Mouse (Mus musculus) cerebellum, adult 8-10 months (tissue): Measurements from ENCODE around the gene Zcchc2.
A peak's percentile ranks its signal among the peaks of the same experiment; 100 is the strongest.

Experiments used
- DNase-seq: peaks from one replicate; pipeline ENCODE4 v3.0.0; 2022

Gene Zcchc2

DNA sequence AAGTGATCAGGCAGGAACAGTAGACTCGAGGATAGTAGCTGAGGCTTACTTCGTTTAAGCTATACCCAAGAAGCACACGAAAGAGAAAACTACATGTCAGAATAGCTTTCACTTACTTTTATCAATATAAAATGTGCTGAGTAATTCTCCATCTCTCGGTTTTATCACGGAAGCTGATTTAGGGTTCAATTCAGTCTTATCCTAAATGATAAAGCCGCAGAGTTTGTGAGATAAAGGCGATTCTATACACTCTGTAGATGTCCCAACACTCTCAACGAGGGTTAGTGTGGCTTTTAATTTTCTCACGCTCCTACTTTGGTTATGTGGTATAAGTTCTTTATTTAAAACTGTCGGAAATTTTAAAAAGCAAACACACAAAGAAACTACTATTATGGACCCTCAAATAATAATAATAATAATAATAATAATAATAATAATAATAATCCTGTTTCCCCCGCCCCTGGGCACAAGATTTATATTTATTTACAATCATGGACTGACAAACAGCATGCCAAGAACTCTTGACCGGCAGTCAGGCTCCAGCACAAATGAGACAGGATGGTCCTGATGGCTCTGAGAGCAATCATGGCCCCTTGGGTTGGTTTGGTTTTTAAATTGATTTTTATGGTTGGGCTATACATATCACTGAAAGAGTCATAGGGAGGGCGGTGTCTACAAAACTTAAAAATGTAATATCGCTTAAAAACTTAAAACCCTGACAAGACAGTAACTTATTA is 1.1 kb upstream of the Zcchc2 start:
- DNase-seq: no peak

DNA sequence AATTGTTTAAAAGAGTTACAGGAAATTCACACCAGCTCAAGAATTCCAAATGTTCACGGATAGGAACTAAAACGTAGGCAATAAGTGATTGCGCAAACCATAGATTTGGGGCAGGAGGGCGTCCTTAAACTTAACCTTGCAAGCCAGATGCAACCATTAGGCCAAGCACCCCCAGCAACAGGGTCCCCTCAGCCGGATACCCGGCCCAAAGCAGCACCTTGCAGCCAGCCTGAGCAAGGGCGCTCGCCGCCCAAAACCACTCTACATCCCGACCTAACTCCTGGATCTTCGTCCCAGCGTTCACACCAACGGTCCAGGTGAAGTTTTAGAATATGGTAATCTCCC is 594 bp upstream of the Zcchc2 start:
- no peak for DNase-seq

DNA sequence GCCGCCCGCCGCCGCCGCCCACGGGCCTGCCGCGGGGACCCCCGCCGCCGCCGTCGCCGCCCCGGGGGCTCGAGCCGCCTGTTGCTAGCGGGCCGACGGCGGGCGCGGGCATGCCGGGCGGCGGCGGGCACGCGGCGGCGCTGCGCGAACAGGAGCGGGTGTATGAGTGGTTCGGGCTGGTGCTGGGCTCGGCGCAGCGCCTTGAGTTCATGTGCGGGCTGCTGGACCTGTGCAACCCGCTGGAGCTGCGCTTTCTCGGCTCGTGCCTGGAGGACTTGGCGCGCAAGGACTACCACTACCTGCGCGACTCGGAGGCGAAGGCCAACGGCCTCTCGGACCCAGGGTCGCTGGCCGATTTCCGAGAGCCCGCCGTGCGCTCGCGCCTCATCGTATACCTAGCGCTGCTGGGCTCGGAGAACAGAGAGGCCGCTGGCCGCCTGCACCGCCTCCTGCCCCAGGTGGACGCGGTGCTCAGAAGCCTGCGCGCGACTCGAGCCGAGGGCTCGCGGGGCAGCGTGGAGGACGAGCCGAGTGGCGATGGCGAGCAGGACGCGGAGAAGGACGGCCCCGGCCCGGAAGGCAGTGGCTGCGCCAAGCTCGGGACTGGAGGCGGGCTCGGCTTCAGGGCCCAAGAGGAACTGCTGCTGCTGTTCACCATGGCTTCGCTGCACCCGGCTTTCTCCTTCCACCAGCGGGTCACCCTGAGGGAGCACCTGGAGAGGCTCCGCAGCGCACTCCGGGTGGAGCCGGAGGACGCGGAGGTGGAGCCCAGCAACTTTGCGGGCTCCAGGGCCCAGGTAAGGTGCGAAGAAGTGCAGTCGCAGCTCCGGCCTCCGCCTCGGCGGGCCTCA is 930 bp downstream of the Zcchc2 start:
- DNase-seq: peak; percentile 66

DNA sequence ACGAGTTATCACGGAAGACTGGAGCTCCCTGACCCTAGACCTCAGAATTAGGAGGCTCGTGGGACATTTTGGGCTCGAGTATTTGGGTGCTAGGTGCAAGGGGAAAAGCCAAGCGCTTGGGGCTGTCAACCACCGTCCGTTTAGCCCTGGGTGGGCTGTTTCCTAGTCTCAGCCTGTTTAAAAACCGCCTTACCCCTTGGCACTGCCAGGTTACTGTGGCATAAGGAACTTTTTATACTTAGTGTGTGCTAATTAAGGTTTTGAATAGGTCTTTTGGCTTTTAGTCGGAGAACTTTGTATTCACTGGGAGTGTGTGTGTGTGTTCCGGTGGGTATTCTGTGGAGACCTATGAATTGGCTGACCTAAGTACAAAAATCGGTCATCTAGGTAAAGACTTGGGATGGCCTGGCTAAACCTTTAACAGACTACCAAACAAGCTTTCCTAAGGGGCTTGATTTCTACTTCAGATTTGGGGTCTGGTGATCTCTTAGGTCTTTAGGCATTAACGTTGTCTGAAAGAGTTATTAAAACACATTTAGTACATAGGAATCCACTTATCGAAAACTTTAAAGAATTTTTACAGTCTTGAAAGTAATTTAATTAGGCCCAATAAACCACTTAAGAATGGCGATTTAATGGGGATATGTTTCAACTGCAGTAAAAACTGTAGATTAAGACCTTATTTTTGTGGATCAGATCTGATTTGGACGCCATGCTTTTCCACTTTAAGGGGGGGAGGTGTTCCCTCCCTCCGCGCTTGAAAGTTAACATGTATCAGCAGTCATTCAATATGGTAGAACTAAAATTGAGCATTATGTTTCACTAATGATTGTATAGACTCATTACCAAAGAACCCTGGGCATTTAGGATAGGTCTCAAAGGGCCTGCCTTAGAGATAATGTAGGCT is 2.0 kb downstream of the Zcchc2 start:
- no peak for DNase-seq

DNA sequence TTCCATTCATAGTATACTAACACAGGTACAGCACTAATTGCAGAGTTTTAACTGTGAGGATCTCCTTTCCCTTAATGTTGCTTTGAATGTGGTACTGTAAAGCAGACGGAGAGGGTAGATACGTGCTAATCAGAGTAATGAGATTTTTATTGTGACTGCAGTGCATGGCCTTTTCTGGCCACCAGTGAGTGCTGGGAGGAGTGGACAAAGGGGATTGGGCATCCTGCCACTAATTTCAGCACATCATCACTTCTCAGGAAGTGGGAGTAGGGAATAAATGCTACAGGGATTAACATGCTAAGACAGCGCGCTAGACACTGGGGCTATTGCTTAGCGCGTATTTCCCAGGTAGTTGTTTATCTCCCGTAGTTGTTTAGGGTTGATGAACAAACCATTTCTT is 3.0 kb downstream of the Zcchc2 start:
- peak; percentile 29 for DNase-seq

DNA sequence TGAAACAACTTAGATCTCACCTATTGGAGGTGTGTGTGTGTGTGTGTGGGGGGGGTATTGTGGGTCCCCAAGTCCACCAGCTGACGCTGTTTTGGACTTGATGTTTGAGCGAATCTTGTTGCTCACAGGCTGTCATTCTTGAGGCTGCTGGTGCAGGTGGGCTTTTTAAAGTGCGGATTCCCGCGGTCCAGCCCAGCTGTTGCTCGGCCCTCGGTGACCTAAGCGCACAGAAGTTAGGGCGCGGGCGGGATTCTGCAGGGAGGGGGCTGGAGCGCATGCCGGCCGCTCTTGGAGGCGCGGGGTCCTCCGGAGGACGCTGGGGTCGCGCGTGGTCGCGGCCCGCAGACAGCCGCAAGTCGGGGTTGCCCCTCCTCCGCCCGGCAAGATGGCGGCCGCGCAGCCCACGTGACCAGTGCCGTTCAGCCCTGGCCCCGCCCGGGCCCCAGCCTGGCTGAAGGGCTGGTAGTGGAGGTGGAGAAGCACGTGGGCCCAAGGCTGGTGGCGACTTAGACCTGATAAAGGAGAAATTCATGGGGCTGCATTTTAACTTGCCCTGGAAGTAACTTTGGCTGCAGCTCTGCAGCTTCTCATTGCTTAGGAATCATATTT is 3.5 kb downstream of the Zcchc2 start:
- DNase-seq: peak; percentile 81

DNA sequence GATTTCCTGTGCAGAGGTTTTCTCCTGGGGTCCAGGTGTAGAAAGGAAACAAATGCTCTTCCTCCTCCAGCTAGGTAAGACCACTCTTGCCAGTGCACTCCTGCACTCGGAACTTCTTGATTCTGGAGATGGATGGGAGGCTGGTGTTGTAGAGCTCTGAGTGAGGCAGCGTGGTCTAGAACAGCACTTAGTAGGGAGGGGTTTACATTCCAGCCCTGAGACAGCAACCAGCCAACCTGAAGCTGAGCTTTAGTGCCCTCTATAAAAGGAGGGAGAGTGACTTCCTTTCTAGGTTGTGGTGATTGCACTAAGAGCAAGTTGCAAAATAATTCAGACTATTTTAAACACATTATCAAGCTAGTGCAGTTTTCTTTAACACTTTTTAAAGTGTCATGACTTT is 5.8 kb downstream of the Zcchc2 start:
- DNase-seq: no peak

DNA sequence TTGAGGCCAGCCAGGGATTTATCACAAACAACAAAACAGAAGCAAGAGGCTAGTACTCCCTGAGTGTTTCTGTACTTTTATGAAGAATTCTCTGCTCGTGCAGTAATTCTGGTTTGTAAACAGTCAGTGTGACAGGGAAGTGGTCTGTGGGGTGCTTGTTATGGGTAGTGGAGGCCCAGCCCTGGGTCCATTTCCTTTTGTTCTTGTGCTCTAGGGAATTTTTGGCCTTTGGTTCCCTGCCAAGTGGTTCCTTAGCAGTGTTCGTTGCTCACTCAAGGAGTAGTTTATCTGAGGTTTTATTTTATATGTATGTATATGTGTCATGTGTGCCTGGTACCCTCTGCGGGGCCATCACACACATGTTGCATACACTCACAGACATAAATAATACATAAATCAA is 7.1 kb downstream of the Zcchc2 start:
- no peak for DNase-seq

DNA sequence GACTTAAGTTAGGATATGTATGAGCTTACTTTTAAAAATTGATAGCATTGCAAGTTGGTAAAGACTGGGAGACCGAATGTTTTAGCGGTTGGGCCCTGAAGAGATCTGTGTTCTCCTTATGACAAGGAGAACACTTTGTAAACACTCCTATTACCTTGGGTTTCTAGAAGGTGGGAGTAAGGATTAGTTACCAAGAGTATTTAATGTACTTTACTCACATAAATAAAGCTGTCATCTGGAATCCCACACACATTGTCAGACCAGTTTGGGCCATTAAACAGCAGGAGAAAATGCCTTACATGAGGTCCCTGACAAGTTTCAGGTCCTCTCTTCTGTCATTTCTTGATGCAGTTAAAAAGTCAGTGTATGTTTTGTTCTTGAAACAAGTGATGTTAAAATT is 9.6 kb downstream of the Zcchc2 start:
- DNase-seq: no peak

DNA sequence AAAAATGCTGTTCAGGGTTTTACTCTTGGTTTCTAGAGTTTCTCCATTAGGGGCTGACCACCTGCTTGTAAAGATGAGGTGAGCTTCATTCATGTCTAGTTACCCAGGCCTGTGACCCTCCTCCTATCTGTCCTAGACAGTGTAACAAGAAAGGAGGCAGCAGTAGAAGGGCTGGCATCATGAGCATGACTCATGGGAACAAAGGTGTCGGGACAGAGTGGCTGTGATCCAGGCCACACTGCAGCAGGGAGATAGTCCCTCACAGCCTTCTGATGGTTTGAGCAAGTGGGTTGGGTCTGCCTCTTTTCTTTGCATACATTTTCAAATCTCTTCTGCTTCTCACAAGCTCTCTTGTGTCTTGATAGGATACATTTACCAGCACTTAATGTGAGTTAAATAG is 17.4 kb downstream of the Zcchc2 start:
- DNase-seq: no peak

DNA sequence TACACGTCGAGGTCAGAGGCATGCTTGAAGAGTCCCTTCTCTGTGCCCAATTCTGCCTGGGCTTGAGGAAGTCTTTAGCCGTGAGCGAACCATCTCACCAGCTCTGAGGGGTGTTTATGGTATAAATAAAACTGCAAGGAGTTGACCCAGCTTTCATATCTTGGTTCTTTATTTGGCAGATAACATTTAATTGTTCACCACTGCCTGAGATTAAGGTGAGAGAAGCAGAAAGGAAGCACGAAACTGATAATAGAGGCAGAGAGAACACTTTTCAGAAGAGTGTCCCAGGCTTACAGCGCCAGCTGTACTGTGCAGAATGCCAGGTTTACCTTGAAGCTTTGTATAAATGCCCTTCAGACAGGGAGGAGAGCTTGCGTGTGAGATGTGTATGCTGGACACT is 20.9 kb downstream of the Zcchc2 start:
- DNase-seq: no peak

DNA sequence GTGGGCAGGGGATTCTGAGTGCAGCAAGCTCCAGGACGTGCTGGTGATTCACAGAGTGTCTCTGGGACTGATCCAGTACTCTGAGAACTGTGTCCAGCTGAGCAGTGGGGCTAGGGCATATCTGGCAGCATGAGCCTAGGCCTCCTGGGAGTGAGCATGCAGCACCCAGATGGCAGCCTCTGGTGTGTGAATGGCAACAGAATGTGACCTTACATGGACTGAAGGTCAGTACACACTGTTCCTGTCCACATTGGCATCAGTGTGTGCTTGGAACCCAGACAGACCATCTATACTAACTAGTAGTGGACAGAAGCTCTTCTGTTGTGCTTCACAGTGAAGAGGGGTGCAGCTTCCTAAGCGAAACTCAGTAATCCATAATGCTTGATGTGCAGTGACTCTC is 23.6 kb downstream of the Zcchc2 start:
- no peak for DNase-seq

DNA sequence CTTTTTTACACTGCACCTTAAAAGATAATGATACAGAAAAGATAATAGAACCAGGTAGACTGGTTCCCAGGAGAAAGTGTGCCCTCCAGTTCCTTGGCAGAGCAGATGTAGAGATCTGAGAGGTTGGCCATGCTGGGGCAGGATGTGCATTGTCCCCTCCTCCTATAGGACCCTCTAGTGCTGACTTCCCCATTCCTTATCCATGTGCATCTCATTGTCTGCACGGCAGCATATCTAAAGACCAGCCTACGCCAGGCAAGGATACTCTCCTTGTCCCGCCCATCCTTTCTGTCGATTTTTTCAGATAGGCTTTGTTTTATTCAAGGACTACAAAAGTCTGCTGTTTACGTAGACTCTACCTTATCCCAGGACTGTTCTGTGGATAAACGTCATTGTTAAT is 26.1 kb downstream of the Zcchc2 start:
- DNase-seq: no peak

DNA sequence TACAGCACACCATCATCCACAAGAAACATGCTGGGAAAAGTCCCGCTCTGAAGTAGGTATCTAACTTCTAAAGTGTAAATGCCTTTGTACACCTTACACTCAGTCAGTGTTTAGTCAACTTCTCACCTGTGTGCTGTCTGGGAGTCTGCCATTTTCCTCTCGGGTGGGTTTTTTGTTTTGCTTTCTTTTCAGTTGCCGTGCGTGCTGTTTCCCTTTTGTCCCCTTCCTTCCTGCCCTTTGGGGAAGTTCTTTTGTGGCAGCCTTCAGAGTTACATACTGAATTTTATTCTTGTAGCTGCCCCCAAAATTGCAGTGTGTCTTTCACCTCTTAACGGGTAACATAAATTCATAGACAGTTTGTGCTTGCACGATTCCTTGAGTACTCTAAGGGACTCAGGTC is 29.6 kb downstream of the Zcchc2 start:
- no peak for DNase-seq

DNA sequence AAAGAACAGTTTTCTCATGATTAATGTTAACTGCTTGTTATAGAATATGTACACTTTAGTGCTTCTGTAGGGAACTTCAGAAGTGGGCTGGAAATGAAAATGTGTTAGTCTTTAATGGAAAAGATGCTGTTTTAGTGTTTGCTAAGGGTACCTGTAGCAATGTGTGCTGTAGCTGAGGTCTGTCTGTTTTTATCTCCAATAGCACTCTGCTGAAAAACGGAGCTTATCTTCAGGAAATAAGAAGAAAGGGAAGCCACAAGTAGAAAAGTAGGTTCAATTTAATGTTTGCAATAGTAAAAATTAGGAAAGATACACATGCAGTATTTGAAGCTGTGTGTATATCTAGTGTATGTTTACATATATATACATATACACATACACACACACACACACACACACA is 32.8 kb downstream of the Zcchc2 start:
- DNase-seq: no peak

DNA sequence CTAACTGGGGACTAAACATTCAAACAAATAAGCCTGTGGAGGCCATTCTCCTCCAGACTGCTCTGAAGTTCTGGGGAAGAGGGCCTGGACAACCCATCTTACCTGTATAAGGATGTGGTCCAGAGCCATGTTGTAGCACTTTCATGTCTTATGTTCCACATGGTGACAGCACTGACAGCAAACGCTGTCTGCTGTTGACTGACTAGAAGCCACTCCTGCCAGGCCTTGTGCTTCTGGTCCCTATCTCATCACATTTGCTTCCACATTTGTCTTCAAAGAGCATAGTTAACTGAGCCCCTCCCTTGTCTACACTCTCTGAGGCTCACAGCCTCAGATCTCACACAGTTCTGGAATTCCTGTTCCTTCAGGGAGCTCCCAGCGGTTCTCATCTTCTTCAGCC is 34.0 kb downstream of the Zcchc2 start:
- DNase-seq: no peak

DNA sequence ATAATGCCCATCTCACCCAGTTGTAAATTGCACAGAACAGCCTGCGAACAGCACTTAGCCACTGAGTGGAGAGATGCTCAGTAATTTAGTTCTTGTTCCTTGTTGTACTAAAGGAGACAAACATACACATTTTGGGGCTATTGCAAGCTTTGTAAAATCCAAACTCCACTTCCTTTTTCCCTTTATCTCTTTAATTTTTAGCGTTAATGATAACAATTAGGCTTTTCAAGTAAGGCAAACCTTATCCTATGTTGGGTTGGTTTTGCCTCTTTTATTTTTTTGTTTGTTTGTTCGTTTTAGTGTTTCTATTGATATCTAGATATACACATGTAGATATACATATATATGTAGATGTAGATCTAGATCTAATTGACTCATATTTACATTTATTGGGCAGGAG is 34.6 kb downstream of the Zcchc2 start:
- DNase-seq: no peak

DNA sequence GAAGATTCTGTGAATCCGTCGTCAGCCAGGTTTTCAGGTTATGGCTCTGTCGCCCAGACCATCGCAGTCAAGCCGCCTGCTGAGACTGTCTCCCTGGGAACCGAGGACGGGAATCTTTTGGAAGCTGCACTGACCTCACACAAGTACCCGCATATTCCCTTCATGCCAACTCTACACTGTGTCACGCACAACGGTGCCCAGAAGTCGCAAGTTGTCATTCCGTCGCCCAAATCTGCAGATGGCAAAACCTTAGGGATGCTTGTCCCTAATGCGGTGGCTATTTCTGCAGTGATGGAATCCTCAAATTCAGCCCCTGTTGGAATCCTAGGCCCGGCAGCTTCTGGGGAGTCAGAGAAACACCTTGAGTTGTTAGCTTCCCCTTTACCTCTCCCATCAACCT is 39.6 kb downstream of the Zcchc2 start:
- DNase-seq: no peak

DNA sequence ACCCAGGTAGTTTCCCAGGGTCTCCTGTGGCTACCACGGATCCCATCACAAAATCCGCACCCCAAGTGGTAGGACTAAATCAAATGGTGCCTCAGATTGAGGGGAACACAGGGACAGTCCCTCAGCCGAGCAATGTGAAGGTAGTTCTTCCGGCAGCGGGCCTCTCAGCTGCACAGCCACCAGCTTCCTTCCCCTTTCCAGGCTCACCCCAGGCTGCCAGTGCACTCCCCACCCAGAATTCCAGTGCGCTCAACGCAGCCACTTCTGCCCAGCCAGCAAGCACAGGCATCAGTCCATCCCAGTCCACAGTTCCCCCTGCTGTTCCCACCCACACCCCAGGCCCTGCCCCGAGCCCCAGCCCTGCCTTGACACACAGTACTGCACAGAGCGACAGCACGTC is 40.1 kb downstream of the Zcchc2 start:
- no peak for DNase-seq

DNA sequence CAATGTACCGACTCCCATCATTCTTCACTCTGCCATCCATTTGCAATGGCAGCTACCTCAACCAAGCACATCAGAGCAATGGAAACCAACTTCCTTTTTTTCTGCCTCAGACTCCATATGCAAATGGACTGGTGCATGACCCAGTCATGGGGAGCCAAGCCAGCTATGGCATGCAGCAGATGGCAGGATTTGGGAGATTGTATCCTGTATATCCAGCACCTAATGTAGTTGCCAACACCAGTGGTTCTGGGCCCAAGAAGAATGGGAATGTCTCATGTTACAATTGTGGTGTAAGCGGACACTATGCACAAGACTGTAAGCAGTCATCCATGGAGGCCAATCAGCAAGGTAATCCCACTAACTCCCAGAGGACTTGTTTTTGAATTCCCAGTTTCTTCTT is 40.7 kb downstream of the Zcchc2 start:
- no peak for DNase-seq

DNA sequence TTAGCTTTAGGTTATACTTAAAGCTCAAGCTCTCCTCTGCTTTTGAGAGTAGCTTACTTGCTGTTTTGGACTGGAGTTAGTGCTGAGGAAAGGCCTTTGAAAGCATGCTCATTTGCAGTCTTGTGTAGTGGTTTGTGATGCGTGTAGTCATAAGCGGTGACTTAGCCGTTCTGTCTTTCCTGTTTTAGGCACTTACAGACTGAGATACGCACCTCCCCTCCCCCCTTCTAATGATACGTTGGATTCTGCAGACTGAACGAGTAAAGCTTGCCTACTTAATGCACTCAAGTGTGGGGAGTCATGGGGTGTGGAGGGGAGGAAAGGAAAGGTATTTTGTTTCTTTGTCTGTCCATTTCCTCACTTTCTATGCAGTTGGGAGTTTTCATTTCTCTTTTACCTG is 41.7 kb downstream of the Zcchc2 start:
- DNase-seq: no peak

DNA sequence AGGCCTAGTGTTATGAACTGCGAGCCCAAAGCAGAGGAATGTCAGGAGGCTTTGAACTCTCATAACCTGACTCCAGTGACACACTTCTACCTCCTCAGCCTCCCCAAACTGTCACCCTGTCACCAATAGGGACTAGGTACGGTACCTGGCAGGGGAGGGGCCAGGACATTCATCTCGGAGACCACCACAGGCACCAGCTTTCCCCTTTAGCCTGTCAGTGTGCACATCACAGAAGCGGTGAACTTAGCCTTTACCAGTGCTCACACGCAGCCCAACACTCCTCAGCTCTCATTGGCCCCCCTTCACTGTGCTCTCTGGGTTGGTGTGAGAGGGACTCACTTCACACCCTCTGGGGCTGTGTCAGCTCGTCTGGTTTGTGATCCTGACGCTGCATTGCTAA is 44.6 kb downstream of the Zcchc2 start:
- no peak for DNase-seq
